Mouse (Mus musculus): ENCODE measurements around the gene Abcg4. TPM values are rescaled to one million over a fixed set of nuclear protein-coding genes. Genes with fewer than 3 reads are reported as not detected.

Gene Abcg4
- polyA plus RNA-seq, 1 experiment = 2.0 TPM

- Histone ChIP-seq H3K36me3 (ENCODE audit: control insufficient read depth, insufficient read depth, low read length) (peaks cover 7% of the 10 kb centered on the region; the same call in 1 of the 2 replicates), H3K27ac (ENCODE audit: insufficient read depth, low read depth, low read length) (no peak overlapping the region), H3K4me3 (ENCODE audit: low read depth, low read length) (no peak overlapping the region), H3K27me3 (ENCODE audit: control insufficient read depth, insufficient read depth, low read length) (no peaks in the 10 kb centered on the region), H3K4me1 (ENCODE audit: control insufficient read depth, insufficient read depth, insufficient read length, low read length) (no peaks in the 10 kb centered on the region)
- 69% methylated on average over 14 of the region's 14 CpGs for WGBS
- no peak for TF ChIP-seq CTCF (IDR thresholded peaks at IDR 0.05; ENCODE audit: extremely low read depth, insufficient read length, insufficient replicate concordance, low read depth, low read length)
- no peak for TF ChIP-seq POLR2A (IDR thresholded peaks at IDR 0.05; ENCODE audit: low read depth, low read length)
Observed at GRCm38 (mm10) chr9:44261388-44261787, 27.0 kb downstream of the Abcg4 start.

GRCm38 (mm10) chr9:44259014-44259413 lies 29.4 kb downstream of the Abcg4 start:
- 84% methylated on average over 10 of the region's 10 CpGs for WGBS
- TF ChIP-seq POLR2A (IDR thresholded peaks at IDR 0.05; ENCODE audit: low read depth, low read length) (no peak), CTCF (IDR thresholded peaks at IDR 0.05; ENCODE audit: extremely low read depth, insufficient read length, insufficient replicate concordance, low read depth, low read length) (no peak)
- no peak overlapping the region for H3K27ac ChIP-seq (ENCODE audit: insufficient read depth, low read depth, low read length)
- no peak overlapping the region for H3K4me3 ChIP-seq (ENCODE audit: low read depth, low read length)
- H3K27me3 ChIP-seq (ENCODE audit: control insufficient read depth, insufficient read depth, low read length) = no peaks in the 10 kb centered on the region
- no peaks in the 10 kb centered on the region for H3K4me1 ChIP-seq (ENCODE audit: control insufficient read depth, insufficient read depth, insufficient read length, low read length)
- peaks cover 6% of the 10 kb centered on the region; the same call in 1 of the 2 replicates for H3K36me3 ChIP-seq (ENCODE audit: control insufficient read depth, insufficient read depth, low read length)

GRCm38 (mm10) chr9:44256213-44256612 lies 32.2 kb downstream of the Abcg4 start:
- Histone ChIP-seq H3K4me1 (ENCODE audit: control insufficient read depth, insufficient read depth, insufficient read length, low read length) (peaks cover 3% of the 10 kb centered on the region; the same call in 1 of the 2 replicates), H3K27me3 (ENCODE audit: control insufficient read depth, insufficient read depth, low read length) (no peaks in the 10 kb centered on the region), H3K36me3 (ENCODE audit: control insufficient read depth, insufficient read depth, low read length) (peaks cover 2% of the 10 kb centered on the region; the same call in 1 of the 2 replicates), H3K4me3 (ENCODE audit: low read depth, low read length) (no peak overlapping the region), H3K27ac (ENCODE audit: insufficient read depth, low read depth, low read length) (no peak overlapping the region)
- WGBS = 70% methylated on average over 8 of the region's 8 CpGs
- TF ChIP-seq CTCF (IDR thresholded peaks at IDR 0.05; ENCODE audit: extremely low read depth, insufficient read length, insufficient replicate concordance, low read depth, low read length) = no peak
- no peak for TF ChIP-seq POLR2A (IDR thresholded peaks at IDR 0.05; ENCODE audit: low read depth, low read length)

GRCm38 (mm10) chr9:44255136-44255521 lies 33.3 kb downstream of the Abcg4 start:
- H3K36me3 ChIP-seq (ENCODE audit: control insufficient read depth, insufficient read depth, low read length) = peaks cover 3% of the 10 kb centered on the region; the same call in 1 of the 2 replicates
- TF ChIP-seq CTCF (IDR thresholded peaks at IDR 0.05; ENCODE audit: extremely low read depth, insufficient read length, insufficient replicate concordance, low read depth, low read length) = no peak
- no peak for TF ChIP-seq POLR2A (IDR thresholded peaks at IDR 0.05; ENCODE audit: low read depth, low read length)
- H3K4me3 ChIP-seq (ENCODE audit: low read depth, low read length) = no peak overlapping the region
- H3K27me3 ChIP-seq (ENCODE audit: control insufficient read depth, insufficient read depth, low read length) = no peaks in the 10 kb centered on the region
- no peak overlapping the region for H3K27ac ChIP-seq (ENCODE audit: insufficient read depth, low read depth, low read length)
- H3K4me1 ChIP-seq (ENCODE audit: control insufficient read depth, insufficient read depth, insufficient read length, low read length) = peaks cover 8% of the 10 kb centered on the region
- 82% methylated on average over 6 of the region's 6 CpGs for WGBS

GRCm38 (mm10) chr9:44254508-44255135 lies 33.8 kb downstream of the Abcg4 start:
- Histone ChIP-seq H3K27me3 (ENCODE audit: control insufficient read depth, insufficient read depth, low read length) (no peaks in the 10 kb centered on the region), H3K36me3 (ENCODE audit: control insufficient read depth, insufficient read depth, low read length) (peaks cover 4% of the 10 kb centered on the region; the same call in 1 of the 2 replicates), H3K27ac (ENCODE audit: insufficient read depth, low read depth, low read length) (no peak overlapping the region), H3K4me1 (ENCODE audit: control insufficient read depth, insufficient read depth, insufficient read length, low read length) (peaks cover 13% of the 10 kb centered on the region), H3K4me3 (ENCODE audit: low read depth, low read length) (no peak overlapping the region)
- WGBS = 50% methylated on average over 5 of the region's 5 CpGs
- TF ChIP-seq CTCF (IDR thresholded peaks at IDR 0.05; ENCODE audit: extremely low read depth, insufficient read length, insufficient replicate concordance, low read depth, low read length) (no peak), POLR2A (IDR thresholded peaks at IDR 0.05; ENCODE audit: low read depth, low read length) (no peak)

- H3K36me3 ChIP-seq (ENCODE audit: control insufficient read depth, insufficient read depth, low read length) = peaks cover 12% of the 10 kb centered on the region; the same call in 1 of the 2 replicates
- 92% methylated on average over 6 of the region's 6 CpGs for WGBS
- H3K27me3 ChIP-seq (ENCODE audit: control insufficient read depth, insufficient read depth, low read length) = no peaks in the 10 kb centered on the region
- TF ChIP-seq POLR2A (IDR thresholded peaks at IDR 0.05; ENCODE audit: low read depth, low read length) (no peak), CTCF (IDR thresholded peaks at IDR 0.05; ENCODE audit: extremely low read depth, insufficient read length, insufficient replicate concordance, low read depth, low read length) (no peak)
- H3K27ac ChIP-seq (ENCODE audit: insufficient read depth, low read depth, low read length) = no peak overlapping the region
- H3K4me3 ChIP-seq (ENCODE audit: low read depth, low read length) = no peak overlapping the region
- H3K4me1 ChIP-seq (ENCODE audit: control insufficient read depth, insufficient read depth, insufficient read length, low read length) = peaks cover 15% of the 10 kb centered on the region
Observed at GRCm38 (mm10) chr9:44253441-44253840, 35.0 kb downstream of the Abcg4 start.

- no peak for TF ChIP-seq CTCF (IDR thresholded peaks at IDR 0.05; ENCODE audit: extremely low read depth, insufficient read length, insufficient replicate concordance, low read depth, low read length)
- peak; percentile 52; the same call in 1 of the 2 replicates for TF ChIP-seq POLR2A (IDR thresholded peaks at IDR 0.05; ENCODE audit: low read depth, low read length)
- H3K36me3 ChIP-seq (ENCODE audit: control insufficient read depth, insufficient read depth, low read length) = peaks cover 18% of the 10 kb centered on the region
- WGBS = 28% methylated on average over 10 of the region's 10 CpGs
- H3K27me3 ChIP-seq (ENCODE audit: control insufficient read depth, insufficient read depth, low read length) = no peaks in the 10 kb centered on the region
- peak within 1 kb of the TSS; percentile 75 for H3K27ac ChIP-seq (ENCODE audit: insufficient read depth, low read depth, low read length)
- peaks cover 27% of the 10 kb centered on the region for H3K4me1 ChIP-seq (ENCODE audit: control insufficient read depth, insufficient read depth, insufficient read length, low read length)
- peak within 1 kb of the TSS; percentile 68 for H3K4me3 ChIP-seq (ENCODE audit: low read depth, low read length)
Observed at GRCm38 (mm10) chr9:44251314-44251713, 37.1 kb downstream of the Abcg4 start, which contains the start of gene Pdzd3. Pdzd3 (minus strand) TSS chr9:44251471.

Data from small intestine, adult 2 months (tissue).